Mouse (Mus musculus): ENCODE data around the gene Casz1.

The Casz1 gene

GRCm38 (mm10) chr4:148901275-148902052 lies 97.2 kb downstream of the Casz1 start:
- in situ Hi-C loops (cut with MboI; ENCODE audit: low sequenced_read_pairs): loop anchor here (10.0 kb wide), 1 partner anchor 157 kb away; no protein-coding TSS in a partner anchor

GRCm38 (mm10) chr4:148902919-148903727 lies 98.9 kb downstream of the Casz1 start:
- in situ Hi-C loops (cut with MboI; ENCODE audit: low sequenced_read_pairs): loop anchor here (10.0 kb wide), 1 partner anchor 158 kb away; no protein-coding TSS in a partner anchor

DNA sequence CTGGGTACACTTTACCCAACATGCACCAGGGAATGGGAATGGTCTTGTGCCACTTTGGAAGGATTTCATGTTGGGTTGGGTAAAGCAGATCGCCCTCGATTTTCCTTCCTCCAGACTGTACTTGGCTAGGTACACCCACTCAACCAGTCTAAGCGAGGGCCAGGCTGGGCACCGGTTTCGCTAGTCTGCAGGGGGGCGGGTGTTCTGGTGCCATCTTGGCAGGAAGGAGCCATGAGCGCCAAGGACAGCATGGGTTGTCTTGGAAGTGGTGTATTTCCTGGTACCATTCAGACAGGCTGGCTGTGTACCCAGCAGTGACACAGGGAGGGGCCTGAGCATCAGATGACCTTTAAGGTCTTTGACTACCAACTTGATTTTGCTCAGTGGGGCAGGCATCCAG lies 101.1 kb downstream of the Casz1 start:
- in situ Hi-C loops (cut with MboI; ENCODE audit: low sequenced_read_pairs): loop anchor here (10.0 kb wide), 1 partner anchor 160 kb away; no protein-coding TSS in a partner anchor

DNA sequence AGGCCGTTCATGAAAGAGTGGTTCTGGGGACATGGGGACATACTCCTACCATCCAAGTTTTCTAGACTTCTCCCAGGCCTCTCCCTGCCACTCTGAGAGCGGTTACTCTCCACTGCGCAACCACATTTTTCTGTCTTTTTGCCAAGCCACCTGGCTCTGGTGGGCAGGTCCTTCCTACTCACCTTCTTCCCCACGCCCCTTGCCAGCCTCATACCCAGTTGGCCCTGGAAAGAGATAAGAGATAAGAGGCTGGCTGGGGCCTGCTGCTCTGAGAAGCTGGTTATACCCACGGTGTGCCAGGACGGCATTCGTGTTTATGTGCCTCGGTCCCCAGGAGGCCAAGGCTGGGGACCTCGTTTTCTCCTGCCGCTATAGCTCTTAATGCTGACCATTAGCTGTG lies 102.6 kb downstream of the Casz1 start:
- in situ Hi-C loops (cut with MboI; ENCODE audit: low sequenced_read_pairs): loop anchor here (10.0 kb wide), 1 partner anchor 162 kb away; no protein-coding TSS in a partner anchor

- in situ Hi-C loops (cut with MboI; ENCODE audit: low sequenced_read_pairs): loop anchor here (10.0 kb wide), 1 partner anchor 163 kb away; no protein-coding TSS in a partner anchor
These were observed 104.0 kb downstream of the Casz1 start for GRCm38 (mm10) chr4:148908214-148908681.

DNA sequence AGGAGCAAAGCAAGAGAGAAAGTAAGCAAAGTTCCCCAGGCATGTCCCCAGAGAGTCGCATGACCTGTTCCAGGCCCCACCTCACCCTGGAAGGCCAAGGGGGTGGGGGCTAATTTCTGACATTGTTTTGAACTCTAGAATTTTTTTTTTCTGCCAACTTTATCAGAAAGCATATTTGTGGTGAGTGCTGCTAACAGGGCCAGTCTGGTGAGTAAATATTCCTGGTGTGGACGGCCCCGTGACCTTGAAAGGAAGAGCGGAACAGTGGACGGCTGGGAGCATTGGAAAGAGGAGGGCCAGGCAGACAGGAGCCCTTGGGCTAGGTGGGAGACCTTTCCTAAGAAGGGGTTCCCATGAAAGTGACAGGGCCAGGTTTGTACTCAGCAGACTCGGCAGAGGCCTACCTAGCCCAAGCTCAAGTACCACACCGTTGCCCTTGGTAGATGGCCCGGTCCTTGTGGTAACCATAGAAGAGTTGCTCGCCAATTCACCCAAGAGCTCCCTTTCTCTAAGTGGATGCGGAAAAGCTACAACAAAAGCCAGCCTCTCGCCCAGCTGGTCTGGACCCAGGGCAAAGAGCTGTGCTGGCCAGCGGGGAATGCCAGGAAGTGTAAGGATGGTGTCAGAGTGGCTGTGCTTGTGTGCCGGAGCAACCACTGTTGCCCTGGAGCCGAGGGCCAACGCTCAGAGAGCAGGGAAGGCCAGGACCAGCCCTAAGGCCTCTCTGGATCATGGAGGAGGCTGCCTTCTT lies 104.7 kb downstream of the Casz1 start:
- in situ Hi-C loops (cut with MboI; ENCODE audit: low sequenced_read_pairs): loop anchor here (10.0 kb wide), 1 partner anchor 164 kb away; no protein-coding TSS in a partner anchor

GRCm38 (mm10) chr4:148909566-148909965 lies 105.3 kb downstream of the Casz1 start:
- in situ Hi-C loops (cut with MboI; ENCODE audit: low sequenced_read_pairs): loop anchor here (10.0 kb wide), 1 partner anchor 165 kb away; no protein-coding TSS in a partner anchor

- in situ Hi-C loops (cut with MboI; ENCODE audit: low sequenced_read_pairs): no loop called here
These were observed 107.9 kb downstream of the Casz1 start for GRCm38 (mm10) chr4:148912134-148912533.

- in situ Hi-C loops (cut with MboI; ENCODE audit: low sequenced_read_pairs): no loop called here
These were observed 108.8 kb downstream of the Casz1 start for GRCm38 (mm10) chr4:148912826-148913590.

GRCm38 (mm10) chr4:148914863-148915622 lies 110.8 kb downstream of the Casz1 start:
- in situ Hi-C loops (cut with MboI; ENCODE audit: low sequenced_read_pairs): no loop called here

GRCm38 (mm10) chr4:148915849-148916248 lies 111.6 kb downstream of the Casz1 start:
- in situ Hi-C loops (cut with MboI; ENCODE audit: low sequenced_read_pairs): no loop called here

GRCm38 (mm10) chr4:148918707-148919447 lies 114.6 kb downstream of the Casz1 start:
- in situ Hi-C loops (cut with MboI; ENCODE audit: low sequenced_read_pairs): no loop called here

- in situ Hi-C loops (cut with MboI; ENCODE audit: low sequenced_read_pairs): no loop called here
These were observed 116.4 kb downstream of the Casz1 start for GRCm38 (mm10) chr4:148920610-148921009.

- in situ Hi-C loops (cut with MboI; ENCODE audit: low sequenced_read_pairs): no loop called here
These were observed 118.0 kb downstream of the Casz1 start for GRCm38 (mm10) chr4:148922221-148922700.

- in situ Hi-C loops (cut with MboI; ENCODE audit: low sequenced_read_pairs): no loop called here
These were observed 119.2 kb downstream of the Casz1 start for GRCm38 (mm10) chr4:148923414-148923813.

GRCm38 (mm10) chr4:148923976-148924375 lies 119.7 kb downstream of the Casz1 start:
- in situ Hi-C loops (cut with MboI; ENCODE audit: low sequenced_read_pairs): no loop called here

DNA sequence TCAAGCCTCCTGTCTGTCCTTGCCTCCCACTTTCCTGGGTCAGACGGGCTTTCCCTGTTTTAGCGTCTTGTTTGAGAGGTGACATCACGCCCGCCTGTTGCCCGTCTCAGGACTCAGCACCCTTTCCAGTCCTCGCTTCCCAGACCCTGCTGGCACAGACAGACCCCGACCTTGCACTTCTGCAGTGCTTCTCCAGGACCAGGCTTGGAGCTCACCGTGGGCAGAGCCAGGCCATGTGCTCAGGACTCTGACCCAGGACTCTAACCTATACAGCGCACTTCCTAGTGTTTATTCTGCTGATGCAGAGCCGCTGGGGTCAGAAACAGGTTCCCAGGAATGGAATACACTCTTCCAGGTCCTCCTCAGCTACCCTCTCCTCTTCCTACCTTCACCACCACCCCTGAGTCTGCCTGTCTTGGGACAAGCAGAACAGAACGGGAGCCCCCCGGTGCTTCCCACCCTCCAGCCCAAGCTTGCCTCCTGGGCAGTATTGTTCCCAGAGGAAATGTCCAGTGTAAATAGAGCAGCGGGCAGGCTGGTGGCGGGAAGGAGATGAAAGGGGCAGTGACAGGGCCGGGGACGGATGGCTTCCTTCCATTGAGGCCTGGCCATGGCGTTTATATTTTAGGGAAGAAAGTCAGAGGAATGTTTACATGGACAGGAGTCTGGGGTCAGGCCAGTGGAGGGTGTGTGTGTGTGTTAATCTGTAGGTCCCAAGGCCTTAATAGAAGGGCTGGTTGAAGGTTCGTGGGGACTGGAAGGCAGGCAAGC lies 121.5 kb downstream of the Casz1 start:
- in situ Hi-C loops (cut with MboI; ENCODE audit: low sequenced_read_pairs): no loop called here

- in situ Hi-C loops (cut with MboI; ENCODE audit: low sequenced_read_pairs): no loop called here
These were observed 122.2 kb downstream of the Casz1 start for GRCm38 (mm10) chr4:148926459-148926858.

Measured in CH12F3 (cell line).